Mouse (Mus musculus) hindbrain, embryonic 11.5 days (tissue): ENCODE results near the gene Trub2. TPM values are rescaled to one million over a fixed set of nuclear protein-coding genes. Genes with fewer than 3 reads are reported as not detected.
A peak's percentile ranks its signal among the peaks of the same experiment; 100 is the strongest.

Experiments used
- ATAC-seq: fragments of 200-750 bp; cut with Nextera tagmentation; 2 replicates; pipeline ENCODE4 v1.8.0; 2017; ENCODE audit warnings: mild to moderate bottlenecking, moderate TSS enrichment, moderate library complexity; ENCODE audit not compliant: low FRiP score
- DNase-seq: peaks from one replicate; pipeline ENCODE4 v3.0.0-alpha.2; 2015; ENCODE audit warnings: low spot score
- H3K27ac ChIP-seq: fragments of 300-500 bp; sonication (generic); 2 replicates; pipeline ENCODE4 v1.5.1; 2014; ENCODE audit warnings: mild to moderate bottlenecking, low read depth, low read length
- H3K27me3 ChIP-seq: fragments of 300-500 bp; sonication (generic); 2 replicates; pipeline ENCODE4 v1.6.1; 2014; ENCODE audit warnings: mild to moderate bottlenecking, low read length, moderate library complexity, mixed read lengths; ENCODE audit not compliant: control insufficient read depth, insufficient read depth
- H3K36me3 ChIP-seq: fragments of 300-500 bp; sonication (generic); 2 replicates; pipeline ENCODE4 v1.6.1; 2014; ENCODE audit warnings: mild to moderate bottlenecking, low read length, moderate library complexity, mixed read lengths; ENCODE audit not compliant: control insufficient read depth, insufficient read depth
- H3K4me1 ChIP-seq: fragments of 300-500 bp; sonication (generic); replicated peaks from 2 replicates; pipeline ENCODE4 v1.6.1; 2014; ENCODE audit warnings: low read length, mixed read lengths; ENCODE audit not compliant: control insufficient read depth, insufficient read depth
- H3K4me2 ChIP-seq: fragments of 300-500 bp; sonication (generic); replicated peaks from 2 replicates; pipeline ENCODE4 v1.6.1; 2014; ENCODE audit warnings: mild to moderate bottlenecking, low read depth, low read length
- H3K4me3 ChIP-seq: fragments of 300-500 bp; sonication (generic); 2 replicates; pipeline ENCODE4 v1.5.1; 2014; ENCODE audit warnings: low read depth, low read length
- H3K9ac ChIP-seq: fragments of 300-500 bp; sonication (generic); 2 replicates; pipeline ENCODE4 v1.6.1; 2014; ENCODE audit warnings: low read depth, low read length
- H3K9me3 ChIP-seq: fragments of 300-500 bp; sonication (generic); 2 replicates; pipeline ENCODE4 v1.6.1; 2016; ENCODE audit warnings: low read length; ENCODE audit not compliant: control insufficient read depth
- WGBS: fragments of 180-500 bp; shearing (Covaris S2); extraction: QIAGEN DNeasy Blood & Tissue Kit; methylation state at CpG from one replicate; pipeline ENCODE4 v1.1.7; 2014; 5-methylcytosine and 5-hydroxymethylcytosine counted together
- polyA plus RNA-seq: library from polyadenylated mRNA; unstranded; fragments of >200 nt; fragmentation: Nextera tagmentation; extraction: Ambion mirVana; gene quantifications from 2 replicates; pipeline ENCODE4 v1.2.1, GENCODE M21; 2014

Gene Trub2
- polyA plus RNA-seq, 1 experiment from 2014 or later, result 30.2 TPM

DNA sequence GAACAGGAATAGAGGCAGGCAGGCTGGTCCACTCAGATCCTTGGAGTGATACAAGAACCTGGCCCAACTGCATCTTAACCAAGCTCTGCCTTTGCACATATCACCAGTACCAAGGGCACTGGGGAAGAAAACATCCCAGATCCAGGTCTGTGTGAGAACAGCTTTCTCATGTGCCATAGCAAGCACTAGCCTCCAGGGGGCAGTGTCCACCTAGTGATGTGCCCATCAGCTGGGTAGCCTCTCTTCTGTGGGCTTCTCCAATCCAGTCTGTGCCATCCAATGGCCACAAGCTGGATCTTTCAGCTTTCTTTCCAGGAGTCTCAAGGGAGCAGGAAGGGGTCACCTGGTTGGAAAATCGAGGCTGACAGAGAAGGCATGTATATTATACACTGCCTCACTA lies 23.5 kb downstream of the Trub2 start:
- Histone ChIP-seq H3K4me3 (no peak overlapping the region), H3K4me2 (no peak overlapping the region), H3K36me3 (no peaks in the 10 kb centered on the region), H3K4me1 (no peaks in the 10 kb centered on the region), H3K27ac (no peak overlapping the region), H3K9ac (no peak overlapping the region), H3K27me3 (no peaks in the 10 kb centered on the region), H3K9me3 (no peaks in the 10 kb centered on the region)
- peak; percentile 85 for DNase-seq
- peak; percentile 27; the same call in 1 of the 2 replicates for ATAC-seq
- WGBS, result 0% methylated on average over 1 of the region's 1 CpGs

DNA sequence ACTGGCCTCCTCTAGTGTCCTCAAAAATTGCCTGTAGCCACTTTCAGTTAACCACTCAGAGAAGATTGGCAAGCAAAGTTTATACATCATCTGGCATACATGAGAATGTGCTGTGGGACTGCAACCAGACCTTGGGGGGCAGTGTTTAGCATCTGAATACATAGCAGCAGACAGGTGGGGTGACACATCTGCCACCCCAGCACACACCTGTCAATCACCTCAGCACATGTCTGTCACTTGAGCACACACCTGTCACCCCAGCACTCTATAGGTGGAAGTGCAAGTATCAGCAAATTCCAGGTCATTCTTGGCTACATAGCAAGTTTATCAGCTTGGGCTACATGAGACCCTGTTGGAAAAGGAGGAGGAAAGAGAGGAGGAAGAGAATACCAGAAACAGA lies 32.6 kb downstream of the Trub2 start:
- DNase-seq (no peak), ATAC-seq (no peak)
- Histone ChIP-seq H3K36me3 (no peaks in the 10 kb centered on the region), H3K4me2 (no peak overlapping the region), H3K4me3 (no peak overlapping the region), H3K4me1 (0 out of 2 replicates have a peak, but pooled peaks cover 3% of the 10 kb centered on the region), H3K27ac (no peak overlapping the region), H3K9me3 (no peaks in the 10 kb centered on the region), H3K9ac (no peak overlapping the region), H3K27me3 (peaks cover 21% of the 10 kb centered on the region)

DNA sequence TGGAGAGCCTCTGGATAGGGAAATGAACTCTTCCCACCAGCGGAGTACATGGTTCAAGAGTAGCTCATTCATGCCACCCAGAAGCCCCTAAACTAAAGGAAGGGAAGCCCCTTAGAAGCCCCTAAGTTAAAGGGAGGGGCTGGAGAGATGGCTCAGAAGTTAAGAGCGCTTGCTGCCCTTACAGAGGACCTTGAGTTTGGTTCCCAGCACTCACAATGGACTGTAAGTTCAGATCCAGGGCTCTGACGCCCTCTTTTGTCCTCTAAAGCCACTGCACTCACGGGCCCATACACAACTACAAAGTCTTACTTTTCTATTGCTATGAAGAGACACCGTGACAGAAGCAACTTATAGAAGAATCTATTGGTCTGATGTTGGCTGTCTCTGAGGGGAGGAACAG lies 35.9 kb downstream of the Trub2 start:
- Histone ChIP-seq H3K9me3 (no peaks in the 10 kb centered on the region), H3K36me3 (no peaks in the 10 kb centered on the region), H3K27me3 (peaks cover 28% of the 10 kb centered on the region), H3K4me1 (peaks cover 7% of the 10 kb centered on the region; the same call in 1 of the 2 replicates), H3K4me2 (no peak overlapping the region), H3K4me3 (no peak overlapping the region), H3K9ac (no peak overlapping the region), H3K27ac (no peak overlapping the region)
- 87% methylated on average over 5 of the region's 5 CpGs for WGBS
- ATAC-seq (no peak), DNase-seq (no peak)

DNA sequence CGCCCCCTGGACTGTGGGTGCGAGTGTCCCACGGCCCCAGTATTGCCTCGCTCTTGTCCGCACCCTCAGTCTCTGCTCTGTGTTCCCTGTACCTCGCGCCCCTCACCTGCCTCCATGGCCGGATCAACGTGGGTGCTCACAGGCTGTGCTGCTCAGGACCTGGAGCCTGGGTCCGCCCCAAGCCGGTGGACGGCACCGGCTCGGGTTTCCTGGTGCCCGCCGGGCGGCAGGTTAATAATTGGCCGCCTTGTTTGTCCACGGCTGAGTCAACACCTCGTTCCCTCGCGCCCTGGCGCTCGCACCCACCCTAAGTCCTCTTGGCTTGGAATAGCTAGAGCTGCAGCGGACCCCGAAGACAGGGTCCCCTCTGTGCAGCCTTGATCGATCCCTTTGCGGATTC lies 36.8 kb downstream of the Trub2 start, which contains the start of gene Gm13420:
TSS of gene Gm13420 (minus strand) at position 189 of the 400 bp plus-strand sequence.
- Histone ChIP-seq H3K27me3 (peaks cover 37% of the 10 kb centered on the region), H3K4me2 (peak within 1 kb of the TSS; percentile 29), H3K27ac (no peak within 1 kb of the TSS), H3K4me3 (peak within 1 kb of the TSS; percentile 6; the same call in 1 of the 2 replicates), H3K9me3 (no peaks in the 10 kb centered on the region), H3K36me3 (no peaks in the 10 kb centered on the region), H3K9ac (peak within 1 kb of the TSS; percentile 11; the same call in 1 of the 2 replicates), H3K4me1 (peaks cover 11% of the 10 kb centered on the region)
- DNase-seq (peak; percentile 27), ATAC-seq (no peak)
- WGBS, result 7% methylated on average over 26 of the region's 28 CpGs

DNA sequence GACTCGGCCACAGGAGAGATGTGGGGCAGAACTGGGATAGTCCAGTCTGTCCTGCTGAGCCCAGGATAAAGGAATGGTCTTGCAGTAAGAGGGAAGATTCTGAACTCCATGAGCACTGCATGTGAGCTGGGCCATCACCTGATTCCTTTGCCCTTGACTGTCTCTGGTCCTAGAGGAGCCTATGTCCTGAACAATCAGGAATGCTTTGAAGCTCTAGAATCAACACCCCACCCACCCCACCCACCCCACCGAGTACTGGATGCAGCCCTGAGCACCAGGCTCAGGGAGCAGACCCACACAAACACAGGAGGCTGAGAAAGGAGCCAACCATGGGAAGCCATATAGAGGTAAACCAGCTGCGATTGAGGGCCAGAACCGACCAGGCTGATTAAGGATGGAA lies 39.8 kb downstream of the Trub2 start:
- Histone ChIP-seq H3K27me3 (peaks cover 40% of the 10 kb centered on the region), H3K4me1 (peaks cover 11% of the 10 kb centered on the region), H3K9me3 (no peaks in the 10 kb centered on the region), H3K4me2 (no peak overlapping the region), H3K27ac (no peak overlapping the region), H3K4me3 (no peak overlapping the region), H3K36me3 (no peaks in the 10 kb centered on the region), H3K9ac (no peak overlapping the region)
- no peak for ATAC-seq
- DNase-seq, result no peak
- 71% methylated on average over 4 of the region's 4 CpGs for whole genome bisulfite sequencing

DNA sequence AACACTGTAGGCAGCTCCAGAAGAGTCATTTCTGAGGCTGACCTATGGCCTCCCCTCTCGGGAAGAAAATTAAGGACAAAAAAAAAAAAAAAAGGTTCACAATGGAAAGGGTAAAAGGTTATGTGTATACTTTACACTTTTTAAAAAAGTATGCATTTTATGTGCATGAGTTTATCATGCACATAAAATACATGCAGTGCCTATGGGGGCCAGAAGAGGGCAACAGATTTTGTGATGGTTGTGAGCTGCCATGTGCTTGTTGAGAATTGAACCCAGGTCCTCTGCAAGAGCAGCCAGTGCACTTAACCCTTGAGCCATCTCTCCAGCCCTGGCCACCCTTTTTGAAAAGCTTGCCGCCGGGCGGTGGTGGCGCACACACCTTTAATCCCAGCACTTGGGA lies 40.5 kb downstream of the Trub2 start:
- peak; percentile 45 for DNase-seq
- 52% methylated on average over 5 of the region's 5 CpGs for WGBS

DNA sequence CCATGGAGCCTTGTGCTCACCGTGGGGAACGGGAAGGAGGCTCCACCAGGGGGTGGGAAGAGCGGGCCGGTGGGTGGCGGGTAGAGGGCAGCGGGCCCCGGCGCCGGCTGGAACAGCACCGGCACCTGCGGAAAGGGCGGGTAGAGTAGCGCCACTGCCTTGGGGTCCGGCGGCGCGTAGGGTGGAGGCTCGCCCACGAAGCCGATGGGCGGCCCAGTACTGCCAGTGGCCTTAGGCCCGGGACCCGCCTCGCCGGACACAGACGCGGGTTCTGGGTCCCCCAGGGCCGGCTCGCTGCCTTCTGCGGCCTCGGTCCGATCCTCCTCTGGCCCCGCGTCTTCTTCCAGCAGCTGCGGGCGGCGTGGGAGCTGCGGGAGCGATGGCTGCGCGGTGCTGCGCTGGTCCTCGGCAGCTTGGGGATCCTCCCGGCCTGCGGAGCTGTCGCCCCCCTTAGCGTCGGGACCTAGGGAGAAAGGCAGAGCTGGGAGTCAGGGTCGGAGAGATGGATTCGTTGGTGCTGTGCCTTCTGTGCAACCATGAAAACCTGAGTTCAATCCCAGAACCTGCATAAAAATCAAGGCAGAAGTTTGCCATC lies 41.0 kb downstream of the Trub2 start:
- H3K27me3 ChIP-seq, result peaks cover 34% of the 10 kb centered on the region
- peak; percentile 45 for DNase-seq

More for the DNA sequence above, 40.5 kb downstream of the Trub2 start:
- Histone ChIP-seq H3K4me1 (peaks cover 11% of the 10 kb centered on the region), H3K27me3 (peaks cover 37% of the 10 kb centered on the region), H3K9ac (no peak overlapping the region), H3K27ac (no peak overlapping the region), H3K4me3 (no peak overlapping the region), H3K4me2 (no peak overlapping the region), H3K9me3 (no peaks in the 10 kb centered on the region), H3K36me3 (no peaks in the 10 kb centered on the region)
- no peak for ATAC-seq

DNA sequence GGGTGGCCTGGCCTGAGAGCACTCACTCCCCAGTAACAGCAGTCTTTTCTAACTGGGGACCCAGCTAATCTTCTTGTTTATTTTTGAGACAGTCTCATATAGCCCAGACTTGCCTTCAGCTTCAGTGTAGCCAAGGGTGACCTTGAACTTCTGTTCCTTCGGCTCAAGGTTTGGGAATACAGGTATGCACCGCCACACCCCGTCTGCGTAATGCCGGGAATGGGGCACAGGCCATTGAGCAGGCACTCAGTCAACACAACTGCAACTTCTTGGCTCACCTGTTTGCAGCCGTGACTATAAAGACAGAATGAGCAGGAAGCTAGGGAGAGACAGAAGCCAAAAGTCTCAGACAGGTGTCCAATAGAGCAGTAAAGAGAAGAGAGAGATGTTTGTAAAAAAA lies 44.0 kb downstream of the Trub2 start:
- ATAC-seq (no peak), DNase-seq (no peak)

More for the DNA sequence above, 41.0 kb downstream of the Trub2 start:
- no peaks in the 10 kb centered on the region for H3K36me3 ChIP-seq
- H3K27ac ChIP-seq, result no peak overlapping the region
- WGBS, result 4% methylated on average over 50 of the region's 50 CpGs
- H3K4me2 ChIP-seq, result peak overlapping the region; percentile 73
- H3K4me1 ChIP-seq, result peaks cover 11% of the 10 kb centered on the region
- H3K9ac ChIP-seq, result peak overlapping the region; percentile 56
- no peak for ATAC-seq
- peak overlapping the region; percentile 33 for H3K4me3 ChIP-seq
- H3K9me3 ChIP-seq, result no peaks in the 10 kb centered on the region

DNA sequence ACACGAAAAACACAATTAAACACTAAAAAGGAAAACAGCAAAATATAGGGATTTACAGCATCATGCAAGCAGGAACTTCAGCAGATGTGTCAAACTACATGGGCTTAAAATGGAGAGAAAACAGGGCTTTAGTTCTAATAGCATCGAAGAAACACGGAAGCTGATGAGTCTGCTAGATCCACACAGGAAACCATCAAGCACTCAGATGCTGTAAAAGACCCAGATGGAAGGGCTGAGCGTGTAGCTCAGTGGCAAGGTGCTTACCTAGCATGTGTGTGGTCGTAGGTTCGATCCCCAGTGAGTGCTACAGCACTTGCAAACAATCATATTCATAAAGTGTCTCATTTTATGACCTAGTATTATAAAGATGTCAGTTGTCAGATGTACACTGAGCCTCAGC lies 47.1 kb downstream of the Trub2 start:
- peaks cover 7% of the 10 kb centered on the region for H3K36me3 ChIP-seq
- ATAC-seq, result no peak
- H3K4me3 ChIP-seq, result no peak overlapping the region
- peaks cover under 1% of the 10 kb centered on the region for H3K27me3 ChIP-seq
- H3K4me1 ChIP-seq, result no peaks in the 10 kb centered on the region
- no peak overlapping the region for H3K9ac ChIP-seq
- no peaks in the 10 kb centered on the region for H3K9me3 ChIP-seq
- no peak for DNase-seq
- H3K4me2 ChIP-seq, result no peak overlapping the region
- 91% methylated on average over 6 of the region's 6 CpGs for WGBS
- H3K27ac ChIP-seq, result no peak overlapping the region

More for the DNA sequence above, 44.0 kb downstream of the Trub2 start:
- peaks cover 6% of the 10 kb centered on the region for H3K4me1 ChIP-seq
- no peak overlapping the region for H3K4me3 ChIP-seq
- H3K27me3 ChIP-seq, result peaks cover 14% of the 10 kb centered on the region
- H3K9me3 ChIP-seq, result no peaks in the 10 kb centered on the region
- no peak overlapping the region for H3K4me2 ChIP-seq
- peaks cover 3% of the 10 kb centered on the region; the same call in 1 of the 2 replicates for H3K36me3 ChIP-seq
- H3K9ac ChIP-seq, result no peak overlapping the region
- H3K27ac ChIP-seq, result no peak overlapping the region
- 91% methylated on average over 6 of the region's 6 CpGs for WGBS
